Mouse (Mus musculus): ENCODE measurements at regions not wholly inside any gene's neighbourhood (a gene's known extent, or its start where the extent isn't known, plus 50 kb on each side); places are given as distances from the start of the nearest gene placed in this dataset.
A peak's percentile ranks its signal among the peaks of the same experiment; 100 is the strongest.

DNA sequence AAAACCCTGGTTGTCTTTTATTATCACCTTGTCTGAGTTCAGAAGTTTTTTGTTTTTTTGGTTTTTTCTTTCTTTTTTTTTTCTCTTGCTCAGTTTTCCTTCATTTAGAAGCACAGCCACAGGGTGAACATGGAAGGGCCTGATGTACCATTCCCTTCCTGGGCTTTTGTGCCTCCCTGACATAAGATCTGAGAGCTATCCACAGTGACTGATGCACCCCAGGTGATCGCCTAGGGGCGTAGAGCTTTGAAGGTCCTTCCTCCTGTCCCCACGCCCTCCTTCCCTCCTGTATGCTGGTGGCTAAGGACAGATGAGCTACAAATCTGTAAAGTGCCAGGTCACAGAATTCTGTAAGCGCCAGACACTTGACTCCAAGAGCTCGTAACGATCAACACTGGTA, 80.1 kb upstream of the Camk1g start:
- Histone ChIP-seq H3K27ac (ENCODE audit: low read depth, low read length) (no peak overlapping the region), H3K9ac (ENCODE audit: low read depth, low read length) (no peak overlapping the region)
- WGBS, result 73% methylated on average over 6 of the region's 6 CpGs

GRCm38 (mm10) chr1:193449394-193450103, 79.5 kb upstream of the Camk1g start:
- Histone ChIP-seq H3K36me3 (ENCODE audit: control insufficient read depth, insufficient read depth) (no peaks in the 10 kb centered on the region), H3K4me3 (ENCODE audit: low read depth, low read length) (no peak overlapping the region), H3K27me3 (replicated peaks; ENCODE audit: control insufficient read depth, insufficient read depth, low read length) (no peaks in the 10 kb centered on the region), H3K4me1 (replicated peaks; ENCODE audit: control insufficient read depth, insufficient read depth, low read length) (0 out of 2 replicates have a peak, but pooled peaks cover 3% of the 10 kb centered on the region), H3K9ac (ENCODE audit: low read depth, low read length) (no peak overlapping the region), H3K4me2 (replicated peaks; ENCODE audit: low read depth) (no peak overlapping the region), H3K9me3 (ENCODE audit: control insufficient read depth) (no peaks in the 10 kb centered on the region), H3K27ac (ENCODE audit: low read depth, low read length) (no peak overlapping the region)
- peak; percentile 2; the same call in 1 of the 2 replicates for ATAC-seq
- 9% methylated on average over 7 of the region's 7 CpGs for WGBS
- TF ChIP-seq CTCF (IDR thresholded peaks at IDR 0.05; ENCODE audit: low read depth), result peak; percentile 81

More for the DNA sequence above, 80.1 kb upstream of the Camk1g start:
- no peak for ATAC-seq
- Histone ChIP-seq H3K4me2 (replicated peaks; ENCODE audit: low read depth) (no peak overlapping the region), H3K4me3 (ENCODE audit: low read depth, low read length) (no peak overlapping the region), H3K4me1 (replicated peaks; ENCODE audit: control insufficient read depth, insufficient read depth, low read length) (0 out of 2 replicates have a peak, but pooled peaks cover 3% of the 10 kb centered on the region), H3K9me3 (ENCODE audit: control insufficient read depth) (no peaks in the 10 kb centered on the region), H3K36me3 (ENCODE audit: control insufficient read depth, insufficient read depth) (no peaks in the 10 kb centered on the region), H3K27me3 (replicated peaks; ENCODE audit: control insufficient read depth, insufficient read depth, low read length) (no peaks in the 10 kb centered on the region)
- no peak for TF ChIP-seq CTCF (IDR thresholded peaks at IDR 0.05; ENCODE audit: low read depth)

GRCm38 (mm10) chr1:193448793-193449393, 78.8 kb upstream of the Camk1g start:
- H3K27me3 ChIP-seq (replicated peaks; ENCODE audit: control insufficient read depth, insufficient read depth, low read length), result no peaks in the 10 kb centered on the region
- 26% methylated on average over 3 of the region's 3 CpGs for WGBS
- H3K4me3 ChIP-seq (ENCODE audit: low read depth, low read length), result no peak overlapping the region
- H3K4me1 ChIP-seq (replicated peaks; ENCODE audit: control insufficient read depth, insufficient read depth, low read length), result 0 out of 2 replicates have a peak, but pooled peaks cover 3% of the 10 kb centered on the region
- H3K9ac ChIP-seq (ENCODE audit: low read depth, low read length), result no peak overlapping the region
- no peaks in the 10 kb centered on the region for H3K36me3 ChIP-seq (ENCODE audit: control insufficient read depth, insufficient read depth)
- no peak overlapping the region for H3K27ac ChIP-seq (ENCODE audit: low read depth, low read length)
- no peak for TF ChIP-seq CTCF (IDR thresholded peaks at IDR 0.05; ENCODE audit: low read depth)
- peak; percentile 77 for ATAC-seq
- H3K4me2 ChIP-seq (replicated peaks; ENCODE audit: low read depth), result no peak overlapping the region
- no peaks in the 10 kb centered on the region for H3K9me3 ChIP-seq (ENCODE audit: control insufficient read depth)

DNA sequence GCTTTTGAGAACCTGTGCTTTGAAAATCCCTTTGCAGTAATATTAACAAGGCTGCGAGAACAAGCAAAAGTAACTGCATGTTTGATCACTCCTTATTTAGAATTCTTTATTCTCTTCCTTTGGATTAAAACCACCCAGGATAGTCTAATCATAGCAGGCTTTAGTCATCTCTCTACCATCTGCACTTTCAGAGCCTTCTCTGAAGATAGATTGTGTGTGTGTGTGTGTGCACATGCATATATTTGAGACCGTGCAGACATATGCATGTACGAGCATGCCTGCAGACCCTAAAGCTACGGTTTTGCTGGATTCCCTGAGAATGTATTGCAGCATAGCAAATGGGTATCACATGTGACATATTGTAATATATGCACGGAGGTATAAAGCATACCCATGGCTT, 77.5 kb upstream of the Camk1g start:
- no peak overlapping the region for H3K4me2 ChIP-seq (replicated peaks; ENCODE audit: low read depth)
- no peaks in the 10 kb centered on the region for H3K36me3 ChIP-seq (ENCODE audit: control insufficient read depth, insufficient read depth)
- H3K4me3 ChIP-seq (ENCODE audit: low read depth, low read length), result no peak overlapping the region
- 0 out of 2 replicates have a peak, but pooled peaks cover 3% of the 10 kb centered on the region for H3K4me1 ChIP-seq (replicated peaks; ENCODE audit: control insufficient read depth, insufficient read depth, low read length)
- H3K27me3 ChIP-seq (replicated peaks; ENCODE audit: control insufficient read depth, insufficient read depth, low read length), result no peaks in the 10 kb centered on the region
- no peaks in the 10 kb centered on the region for H3K9me3 ChIP-seq (ENCODE audit: control insufficient read depth)
- no peak overlapping the region for H3K27ac ChIP-seq (ENCODE audit: low read depth, low read length)
- H3K9ac ChIP-seq (ENCODE audit: low read depth, low read length), result no peak overlapping the region
- WGBS, result 89% methylated on average over 5 of the region's 5 CpGs
- no peak for ATAC-seq
- TF ChIP-seq CTCF (IDR thresholded peaks at IDR 0.05; ENCODE audit: low read depth), result no peak

DNA sequence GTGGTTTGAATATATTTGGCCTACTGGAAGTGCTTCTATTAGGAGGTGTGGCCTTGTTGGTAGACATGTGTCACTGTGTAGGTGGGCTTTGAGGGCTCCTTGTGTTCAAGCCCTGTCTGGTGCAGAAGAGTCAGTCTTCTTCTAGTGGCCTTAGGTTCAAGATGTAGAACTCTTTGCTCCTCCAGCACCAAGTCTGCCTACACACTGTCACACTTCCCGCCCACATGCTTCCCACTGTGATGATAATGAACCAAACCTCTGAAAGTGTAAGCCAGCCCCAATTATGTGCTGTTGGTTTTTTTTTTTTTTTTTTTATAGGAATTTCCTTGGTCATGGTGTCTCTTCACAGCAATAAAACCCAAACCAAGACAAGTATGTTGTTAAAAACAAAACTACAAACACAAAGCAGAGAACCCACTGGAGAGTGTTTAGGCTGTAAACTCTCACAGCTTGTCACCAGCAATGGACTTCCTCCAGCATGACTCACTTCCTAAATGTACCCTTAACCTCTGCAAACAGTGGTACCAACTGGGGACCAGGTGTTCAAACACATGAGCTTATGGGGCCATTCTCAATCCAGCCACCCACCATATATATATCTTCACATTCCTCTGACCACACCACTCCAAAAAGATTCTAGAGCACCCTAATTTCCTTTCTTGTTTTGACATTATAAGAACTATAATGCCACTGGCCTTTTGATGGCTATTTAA, 74.0 kb upstream of the Camk1g start:
- Histone ChIP-seq H3K4me2 (replicated peaks; ENCODE audit: low read depth) (no peak overlapping the region), H3K27me3 (replicated peaks; ENCODE audit: control insufficient read depth, insufficient read depth, low read length) (no peaks in the 10 kb centered on the region), H3K4me1 (replicated peaks; ENCODE audit: control insufficient read depth, insufficient read depth, low read length) (0 out of 2 replicates have a peak, but pooled peaks cover 1% of the 10 kb centered on the region), H3K9ac (ENCODE audit: low read depth, low read length) (no peak overlapping the region), H3K4me3 (ENCODE audit: low read depth, low read length) (no peak overlapping the region), H3K9me3 (ENCODE audit: control insufficient read depth) (no peaks in the 10 kb centered on the region), H3K36me3 (ENCODE audit: control insufficient read depth, insufficient read depth) (no peaks in the 10 kb centered on the region), H3K27ac (ENCODE audit: low read depth, low read length) (no peak overlapping the region)
- no peak for TF ChIP-seq CTCF (IDR thresholded peaks at IDR 0.05; ENCODE audit: low read depth)
- no peak for ATAC-seq
- WGBS, result 82% methylated on average over 1 of the region's 1 CpGs

- Histone ChIP-seq H3K36me3 (ENCODE audit: control insufficient read depth, insufficient read depth) (no peaks in the 10 kb centered on the region), H3K4me2 (replicated peaks; ENCODE audit: low read depth) (no peak overlapping the region), H3K4me3 (ENCODE audit: low read depth, low read length) (no peak overlapping the region), H3K27ac (ENCODE audit: low read depth, low read length) (no peak overlapping the region), H3K27me3 (replicated peaks; ENCODE audit: control insufficient read depth, insufficient read depth, low read length) (no peaks in the 10 kb centered on the region), H3K4me1 (replicated peaks; ENCODE audit: control insufficient read depth, insufficient read depth, low read length) (no peaks in the 10 kb centered on the region), H3K9ac (ENCODE audit: low read depth, low read length) (no peak overlapping the region), H3K9me3 (ENCODE audit: control insufficient read depth) (no peaks in the 10 kb centered on the region)
- peak; percentile 76 for TF ChIP-seq CTCF (IDR thresholded peaks at IDR 0.05; ENCODE audit: low read depth)
- peak; percentile 13; the same call in 1 of the 2 replicates for ATAC-seq
- 5% methylated on average over 1 of the region's 1 CpGs for WGBS
Observed at GRCm38 (mm10) chr1:193440512-193440911, 70.4 kb upstream of the Camk1g start.

Measured in intestine, postnatal 0 days (tissue).